Mouse (Mus musculus) midbrain, postnatal 0 days (tissue): Measurements from ENCODE around the gene Inka1. TPM values are rescaled to one million over a fixed set of nuclear protein-coding genes. Genes with fewer than 3 reads are reported as not detected.

ENCODE experiments used
- ATAC-seq: fragments of 200-750 bp; cut with Nextera tagmentation; 2 replicates; pipeline ENCODE4 v1.8.0; 2017; ENCODE audit warnings: moderate number of reproducible peaks, mild to moderate bottlenecking, moderate TSS enrichment, moderate library complexity; ENCODE audit not compliant: low FRiP score
- DNase-seq: peaks from one replicate; pipeline ENCODE4 v3.0.0-alpha.2; 2015; ENCODE audit warnings: low spot score
- H3K27ac ChIP-seq: fragments of 300-500 bp; sonication (generic); 2 replicates; pipeline ENCODE4 v1.5.1; 2014; ENCODE audit warnings: low read depth, mild to moderate bottlenecking, low read length, mixed read lengths
- H3K27me3 ChIP-seq: fragments of 300-500 bp; sonication (generic); 2 replicates; pipeline ENCODE4 v1.6.1; 2014; ENCODE audit warnings: low read length, control low read depth, mixed read lengths; ENCODE audit not compliant: insufficient read depth
- H3K36me3 ChIP-seq: fragments of 300-500 bp; sonication (generic); 2 replicates; pipeline ENCODE4 v1.6.1; 2014; ENCODE audit warnings: low read length, control low read depth, mixed read lengths; ENCODE audit not compliant: insufficient read depth
- H3K4me1 ChIP-seq: fragments of 300-500 bp; sonication (generic); 2 replicates; pipeline ENCODE4 v1.6.1; 2014; ENCODE audit warnings: mild to moderate bottlenecking, control low read depth, antibody characterized with exemption, low read length, mixed read lengths; ENCODE audit not compliant: insufficient read depth
- H3K4me2 ChIP-seq: fragments of 300-500 bp; sonication (generic); 2 replicates; pipeline ENCODE4 v1.6.1; 2014; ENCODE audit warnings: low read depth, mild to moderate bottlenecking, low read length, mixed read lengths; ENCODE audit not compliant: poor library complexity, severe bottlenecking
- H3K4me3 ChIP-seq: fragments of 300-500 bp; sonication (generic); 2 replicates; pipeline ENCODE4 v1.5.1; 2014; ENCODE audit warnings: low read depth, mild to moderate bottlenecking, low read length, moderate library complexity
- H3K9ac ChIP-seq: fragments of 300-500 bp; sonication (generic); replicated peaks from 2 replicates; pipeline ENCODE4 v1.6.1; 2014; ENCODE audit warnings: mild to moderate bottlenecking, low read length, moderate library complexity, mixed read lengths; ENCODE audit not compliant: poor library complexity, severe bottlenecking
- H3K9me3 ChIP-seq: fragments of 300-500 bp; sonication (generic); 2 replicates; pipeline ENCODE4 v1.6.1; 2016; ENCODE audit warnings: low read length, control low read depth
- CTCF ChIP-seq: IDR thresholded peaks from 2 replicates; pipeline ENCODE4 v1.5.1; 2016; ENCODE audit warnings: antibody characterized with exemption, mild to moderate bottlenecking
- WGBS: fragments of 180-500 bp; shearing (Covaris S2); extraction: QIAGEN DNeasy Blood & Tissue Kit; methylation state at CpG from one replicate; pipeline ENCODE4 v1.1.7; 2014; 5-methylcytosine and 5-hydroxymethylcytosine counted together
- polyA plus RNA-seq: library from polyadenylated mRNA; unstranded; fragments of >200 nt; fragmentation: Nextera tagmentation; extraction: Ambion mirVana; gene quantifications from 2 replicates; pipeline ENCODE4 v1.2.1, GENCODE M21; 2015
- total RNA-seq: library from RNA; depleted of rRNA; stranded (reverse); fragments of >200 nt; gene quantifications from 2 replicates; pipeline ENCODE4 v1.2.3, GENCODE M21; 2014; rRNA removed

The Inka1 gene
- total and polyA plus RNA-seq, 2 experiments from 2014 or later = 14.8 to 16.2 TPM

DNA sequence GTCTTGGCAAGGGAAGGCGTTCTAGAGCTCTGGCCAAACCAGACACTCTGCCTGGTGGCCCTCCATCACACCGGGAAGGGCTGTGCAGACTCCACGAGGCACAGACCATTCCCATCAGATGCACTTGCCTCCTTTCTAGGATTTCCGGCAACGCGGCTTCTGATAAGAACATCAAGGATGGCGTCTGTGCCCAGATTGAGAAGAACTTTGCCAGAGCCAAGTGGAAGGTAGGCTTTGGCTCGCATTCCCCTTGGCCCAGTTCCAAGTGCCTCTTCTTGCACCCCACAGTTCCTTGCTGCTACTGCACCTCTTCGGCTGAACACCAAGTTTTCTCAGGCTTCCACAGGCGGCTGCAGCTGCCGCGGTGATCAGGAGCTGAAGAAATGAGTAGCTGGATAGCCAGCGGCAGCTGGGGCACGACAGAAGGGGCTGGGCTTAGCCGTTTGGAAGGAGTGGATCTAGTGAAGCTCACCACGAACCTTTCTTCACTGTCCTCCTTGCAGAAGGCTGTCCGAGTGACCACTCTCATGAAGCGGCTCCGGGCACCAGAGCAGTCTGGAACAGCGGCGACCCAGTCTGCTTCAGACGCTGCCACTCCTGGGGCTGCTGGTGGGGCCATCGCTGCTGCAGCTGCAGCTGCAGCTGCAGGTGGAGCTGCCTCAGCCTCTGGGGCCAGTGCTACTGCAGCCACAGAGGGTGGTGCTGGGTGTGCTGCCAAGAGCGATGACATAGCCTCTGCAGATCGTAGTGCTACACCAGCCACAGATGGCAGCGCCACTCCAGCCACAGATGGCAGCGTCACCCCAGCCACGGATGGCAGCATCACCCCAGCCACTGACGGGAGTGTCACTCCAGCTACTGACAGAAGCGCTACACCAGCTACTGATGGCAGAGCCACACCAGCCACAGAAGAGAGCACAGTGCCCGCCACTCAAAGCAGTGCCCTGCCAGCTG is 38.2 kb downstream of the Inka1 start:
- no peak for TF ChIP-seq CTCF
- no peaks in the 10 kb centered on the region for H3K4me1 ChIP-seq
- H3K27me3 ChIP-seq = no peaks in the 10 kb centered on the region
- no peaks in the 10 kb centered on the region for H3K9me3 ChIP-seq
- WGBS = 92% methylated on average over 31 of the region's 31 CpGs
- ATAC-seq = no peak
- no peak overlapping the region for H3K9ac ChIP-seq
- DNase-seq = peak; percentile 44
- H3K27ac ChIP-seq = no peak overlapping the region
- H3K4me3 ChIP-seq = no peak overlapping the region
- H3K36me3 ChIP-seq = peaks cover 29% of the 10 kb centered on the region
- H3K4me2 ChIP-seq = no peak overlapping the region

DNA sequence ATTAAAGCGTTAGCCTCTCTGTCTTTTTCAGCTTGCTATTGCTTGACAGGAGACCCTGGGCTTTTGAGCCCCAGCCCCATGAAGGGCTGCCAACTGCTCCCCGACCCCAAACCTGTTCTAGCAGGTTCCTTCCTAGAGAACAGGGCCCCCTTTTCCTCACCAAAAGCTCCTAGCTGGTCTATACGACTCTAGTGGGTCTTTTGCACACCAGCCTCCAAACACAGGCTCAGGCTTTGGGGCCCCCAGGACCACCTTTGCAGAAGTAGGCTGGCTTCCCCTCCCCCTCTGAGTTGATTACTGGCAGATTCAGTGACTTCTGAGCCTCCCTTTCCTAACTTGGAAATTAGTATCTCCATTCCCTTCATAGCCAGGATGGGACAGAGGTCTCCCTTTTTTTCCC is 48.8 kb downstream of the Inka1 start:
- 5% methylated on average over 3 of the region's 3 CpGs for WGBS
- Histone ChIP-seq H3K36me3 (no peaks in the 10 kb centered on the region), H3K27me3 (no peaks in the 10 kb centered on the region), H3K9me3 (no peaks in the 10 kb centered on the region), H3K4me3 (peak overlapping the region; percentile 67), H3K4me2 (peak overlapping the region; percentile 78), H3K4me1 (0 out of 2 replicates have a peak, but pooled peaks cover 10% of the 10 kb centered on the region), H3K9ac (peak overlapping the region; percentile 76), H3K27ac (no peak overlapping the region)
- ATAC-seq = no peak
- no peak for DNase-seq
- no peak for TF ChIP-seq CTCF

DNA sequence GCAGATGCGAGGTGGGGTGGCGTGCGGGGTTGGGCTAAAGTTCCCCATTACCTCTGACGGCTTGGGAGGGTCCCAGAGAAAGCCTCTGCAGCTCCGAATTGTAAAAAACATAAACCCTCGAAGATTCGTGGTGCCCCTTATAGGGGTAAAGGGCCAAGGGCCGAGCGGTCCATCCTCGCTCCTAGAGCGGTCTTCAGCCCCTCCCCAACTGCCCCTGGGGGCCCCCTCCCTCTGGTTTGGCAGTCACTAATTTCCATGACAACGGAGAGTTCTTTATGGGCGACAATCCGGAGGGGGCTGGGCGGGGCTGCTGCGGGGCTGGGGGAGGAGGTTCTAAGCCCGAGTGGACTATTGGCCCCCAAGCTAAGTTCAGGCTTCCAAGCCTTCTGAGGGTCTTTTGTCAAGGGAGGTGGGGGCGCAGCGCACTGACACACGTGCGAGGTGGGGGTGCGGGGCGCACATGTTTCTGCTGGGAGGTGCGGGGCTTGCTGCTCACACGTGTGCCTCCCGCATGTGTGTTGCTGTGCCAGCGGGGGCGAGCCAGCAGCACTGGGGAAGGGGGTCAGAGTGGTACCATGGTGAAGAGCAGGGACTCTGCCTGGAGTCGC is 49.4 kb downstream of the Inka1 start:
- H3K4me3 ChIP-seq = peak overlapping the region; percentile 67
- H3K27ac ChIP-seq = no peak overlapping the region
- under 1% methylated on average over 29 of the region's 29 CpGs for WGBS
- H3K27me3 ChIP-seq = no peaks in the 10 kb centered on the region
- ATAC-seq (peak; percentile 59), DNase-seq (no peak)
- H3K9ac ChIP-seq = peak overlapping the region; percentile 76
- H3K36me3 ChIP-seq = no peaks in the 10 kb centered on the region
- H3K4me2 ChIP-seq = peak overlapping the region; percentile 78
- 0 out of 2 replicates have a peak, but pooled peaks cover 10% of the 10 kb centered on the region for H3K4me1 ChIP-seq
- no peaks in the 10 kb centered on the region for H3K9me3 ChIP-seq
- TF ChIP-seq CTCF = no peak

DNA sequence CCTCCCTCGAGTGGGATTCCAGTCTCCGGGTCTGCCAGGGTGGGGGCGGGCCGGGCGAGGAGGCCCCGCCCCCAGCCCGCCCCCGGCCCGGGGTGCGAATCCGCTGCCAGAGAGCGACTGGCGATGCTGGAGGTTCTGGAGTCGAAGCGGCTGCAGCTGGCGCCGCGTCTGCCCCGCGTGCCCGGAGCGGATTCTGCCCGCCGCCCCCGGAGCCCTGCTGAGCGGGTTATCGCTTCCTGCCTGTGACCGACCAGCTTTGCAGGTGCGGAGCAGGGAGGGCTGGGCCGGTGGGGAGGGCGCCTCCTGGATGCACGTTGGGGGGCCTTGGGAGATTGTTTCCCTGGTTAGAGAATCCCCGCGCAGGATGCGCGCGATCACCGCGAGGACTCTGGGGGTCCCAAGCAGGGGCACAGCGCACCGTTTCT is 49.9 kb downstream of the Inka1 start:
- Histone ChIP-seq H3K4me2 (peak overlapping the region; percentile 78), H3K27ac (no peak overlapping the region), H3K9ac (peak overlapping the region; percentile 76), H3K4me3 (peak overlapping the region; percentile 67), H3K27me3 (no peaks in the 10 kb centered on the region), H3K9me3 (no peaks in the 10 kb centered on the region), H3K36me3 (no peaks in the 10 kb centered on the region), H3K4me1 (0 out of 2 replicates have a peak, but pooled peaks cover 10% of the 10 kb centered on the region)
- peak; percentile 51; the same call in 1 of the 2 replicates for ATAC-seq
- 1% methylated on average over 33 of the region's 41 CpGs for WGBS
- TF ChIP-seq CTCF = no peak
- DNase-seq = no peak

DNA sequence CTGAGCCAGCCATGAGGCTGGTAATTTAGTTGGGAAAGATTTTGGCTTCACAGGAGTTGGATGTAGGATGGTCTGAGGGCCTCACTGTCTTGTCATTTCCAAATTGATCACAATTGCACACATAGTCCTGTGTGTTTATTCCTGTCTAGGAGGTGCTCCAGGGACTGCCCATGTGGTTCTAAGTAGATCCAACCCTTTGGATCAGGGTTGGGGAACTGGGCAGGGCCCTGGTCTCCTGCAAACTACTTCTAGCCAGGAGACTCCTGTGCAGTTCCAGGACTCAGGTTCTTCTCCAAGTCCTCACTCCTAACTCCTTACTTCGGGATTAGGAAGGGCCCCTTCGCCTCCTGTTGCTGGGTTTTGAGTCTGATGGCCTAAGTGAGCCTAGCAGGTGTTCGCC is 50.3 kb downstream of the Inka1 start, which contains the start of gene Camkv:
Camkv (plus strand) TSS at position 301 of the 400 bp plus-strand sequence.
- Histone ChIP-seq H3K9me3 (no peaks in the 10 kb centered on the region), H3K36me3 (no peaks in the 10 kb centered on the region), H3K4me3 (peak within 1 kb of the TSS; percentile 67), H3K27ac (no peak within 1 kb of the TSS), H3K9ac (peak within 1 kb of the TSS; percentile 76), H3K27me3 (no peaks in the 10 kb centered on the region), H3K4me1 (0 out of 2 replicates have a peak, but pooled peaks cover 10% of the 10 kb centered on the region), H3K4me2 (peak within 1 kb of the TSS; percentile 78)
- no peak for ATAC-seq
- TF ChIP-seq CTCF = no peak
- 16% methylated on average over 3 of the region's 3 CpGs for WGBS
- DNase-seq = no peak

Other genes with a start within 250 kb of the Inka1 start
- gene Rbm5, start 214.9 kb downstream of the Inka1 start, total RNA-seq = 142 and 145 TPM in 2 replicates
- 159 and 160 TPM in 2 replicates for gene Rbm5, start 214.9 kb downstream of the Inka1 start, polyA plus RNA-seq
- 81.3 and 87.9 TPM in 2 replicates for gene Rbm6, start 112.6 kb downstream of the Inka1 start, total RNA-seq
- 48.8 and 57.9 TPM in 2 replicates for gene Rbm6, start 112.6 kb downstream of the Inka1 start, polyA plus RNA-seq
- gene Mon1a, start 97.7 kb downstream of the Inka1 start, total RNA-seq = 23.9 and 24.9 TPM in 2 replicates
- 16.7 and 18.1 TPM in 2 replicates for gene Mon1a, start 97.7 kb downstream of the Inka1 start, polyA plus RNA-seq
- gene Mst1r, start 79.0 kb downstream of the Inka1 start, total RNA-seq = 1.2 and 1.8 TPM in 2 replicates
- gene Mst1r, start 79.0 kb downstream of the Inka1 start, polyA plus RNA-seq = 1.1 and 1.2 TPM in 2 replicates
- gene Actl11, start 57.4 kb downstream of the Inka1 start, total RNA-seq = 0.05 TPM in 1 of 2 replicates, not detected in the other
- not detected in 2 replicates for gene Actl11, start 57.4 kb downstream of the Inka1 start, polyA plus RNA-seq
- gene Camkv, start 50.2 kb downstream of the Inka1 start, total RNA-seq = 133 and 153 TPM in 2 replicates
- 136 and 149 TPM in 2 replicates for gene Camkv, start 50.2 kb downstream of the Inka1 start, polyA plus RNA-seq
- 9.0 and 11.4 TPM in 2 replicates for gene Traip, start 35.7 kb downstream of the Inka1 start, total RNA-seq
- gene Traip, start 35.7 kb downstream of the Inka1 start, polyA plus RNA-seq = 11.6 and 12.0 TPM in 2 replicates
- 1.9 and 4.2 TPM in 2 replicates for gene Uba7, start 10.4 kb downstream of the Inka1 start, total RNA-seq
- 5.0 and 5.7 TPM in 2 replicates for gene Uba7, start 10.4 kb downstream of the Inka1 start, polyA plus RNA-seq
- gene Gm20661, start 2.8 kb downstream of the Inka1 start, total RNA-seq = 0.55 TPM in 1 of 2 replicates, not detected in the other
- gene Gm20661, start 2.8 kb downstream of the Inka1 start, polyA plus RNA-seq = 0.33 and 0.48 TPM in 2 replicates
- 0.42 and 5.6 TPM in 2 replicates for gene Cdhr4, start 6.6 kb upstream of the Inka1 start, total RNA-seq
- gene Cdhr4, start 6.6 kb upstream of the Inka1 start, polyA plus RNA-seq = 0.59 and 1.1 TPM in 2 replicates
- 3.6 TPM in 1 of 2 replicates, not detected in the other for gene Gm20662, start 10.5 kb upstream of the Inka1 start, total RNA-seq
- gene Gm20662, start 10.5 kb upstream of the Inka1 start, polyA plus RNA-seq = 0.31 TPM in 1 of 2 replicates, not detected in the other
- gene Ip6k1, start 16.6 kb upstream of the Inka1 start, total RNA-seq = 249 and 272 TPM in 2 replicates
- gene Ip6k1, start 16.6 kb upstream of the Inka1 start, polyA plus RNA-seq = 90.5 and 94.1 TPM in 2 replicates
- gene Gmppb, start 63.4 kb upstream of the Inka1 start, total RNA-seq = 13.4 and 18.7 TPM in 2 replicates
- 14.9 and 17.8 TPM in 2 replicates for gene Gmppb, start 63.4 kb upstream of the Inka1 start, polyA plus RNA-seq
- gene Amigo3, start 67.3 kb upstream of the Inka1 start, total RNA-seq = 2.5 and 3.7 TPM in 2 replicates
- 1.4 and 1.6 TPM in 2 replicates for gene Amigo3, start 67.3 kb upstream of the Inka1 start, polyA plus RNA-seq
- 0.14 TPM in 1 of 2 replicates, not detected in the other for gene Mst1, start 94.6 kb upstream of the Inka1 start, total RNA-seq
- gene Mst1, start 94.6 kb upstream of the Inka1 start, polyA plus RNA-seq = not detected in 2 replicates
- gene Rnf123, start 97.5 kb upstream of the Inka1 start, total RNA-seq = 46.3 and 60.6 TPM in 2 replicates
- gene Rnf123, start 97.5 kb upstream of the Inka1 start, polyA plus RNA-seq = 44.1 and 49.1 TPM in 2 replicates
- 32.3 and 45.1 TPM in 2 replicates for gene Apeh, start 108.7 kb upstream of the Inka1 start, total RNA-seq
- gene Apeh, start 108.7 kb upstream of the Inka1 start, polyA plus RNA-seq = 38.3 and 42.7 TPM in 2 replicates
- gene Bsn, start 204.5 kb upstream of the Inka1 start, total RNA-seq = 59.4 and 60.6 TPM in 2 replicates
- 6.1 and 7.7 TPM in 2 replicates for gene Bsn, start 204.5 kb upstream of the Inka1 start, polyA plus RNA-seq